Mouse (Mus musculus): Measurements from ENCODE around the gene Clec3a. TPM values are rescaled to one million over a fixed set of nuclear protein-coding genes. Genes with fewer than 3 reads are reported as not detected.

Clec3a gene
- polyA plus RNA-seq, 1 experiment from 2014 or later = 0.38 TPM

- Histone ChIP-seq H3K4me1 (replicated peaks; ENCODE audit: control insufficient read depth, insufficient read depth, low read length) (no peaks in the 10 kb centered on the region), H3K27me3 (ENCODE audit: control insufficient read depth, insufficient read depth, low read depth, low read length) (no peaks in the 10 kb centered on the region), H3K36me3 (ENCODE audit: control insufficient read depth, insufficient read depth, low read length) (peaks cover 4% of the 10 kb centered on the region; the same call in 1 of the 2 replicates), H3K9me3 (ENCODE audit: control insufficient read depth, low read length) (no peaks in the 10 kb centered on the region), H3K4me2 (ENCODE audit: low read depth, low read length) (no peak overlapping the region), H3K4me3 (ENCODE audit: low read length) (no peak overlapping the region), H3K27ac (ENCODE audit: low read length) (no peak overlapping the region), H3K9ac (ENCODE audit: low read length) (no peak overlapping the region)
- 82% methylated on average over 10 of the region's 10 CpGs for WGBS
- peak; percentile 16; the same call in 1 of the 2 replicates for ATAC-seq (ENCODE audit: low read depth)
These were observed 51.3 kb downstream of the Clec3a start for GRCm38 (mm10) chr8:114469208-114469590.

GRCm38 (mm10) chr8:114473546-114473945 is 55.7 kb downstream of the Clec3a start:
- no peak for ATAC-seq (ENCODE audit: low read depth)
- no peak overlapping the region for H3K4me3 ChIP-seq (ENCODE audit: low read length)
- peaks cover 4% of the 10 kb centered on the region; the same call in 1 of the 2 replicates for H3K36me3 ChIP-seq (ENCODE audit: control insufficient read depth, insufficient read depth, low read length)
- no peak overlapping the region for H3K9ac ChIP-seq (ENCODE audit: low read length)
- no peak overlapping the region for H3K4me2 ChIP-seq (ENCODE audit: low read depth, low read length)
- H3K4me1 ChIP-seq (replicated peaks; ENCODE audit: control insufficient read depth, insufficient read depth, low read length) = peaks cover 8% of the 10 kb centered on the region
- WGBS = 81% methylated on average over 11 of the region's 11 CpGs
- H3K9me3 ChIP-seq (ENCODE audit: control insufficient read depth, low read length) = no peaks in the 10 kb centered on the region
- H3K27me3 ChIP-seq (ENCODE audit: control insufficient read depth, insufficient read depth, low read depth, low read length) = no peaks in the 10 kb centered on the region
- H3K27ac ChIP-seq (ENCODE audit: low read length) = no peak overlapping the region

Other genes with a start within 250 kb of the Clec3a start
- gene Vat1l, start 212.5 kb upstream of the Clec3a start, polyA plus RNA-seq (2015; fragmentation: Nextera tagmentation; extraction: Ambion mirVana) = 0.94 and 1.0 TPM in 2 replicates
- 19.2 and 20.2 TPM in 2 replicates for gene Wwox, start 21.6 kb downstream of the Clec3a start, polyA plus RNA-seq (2015; fragmentation: Nextera tagmentation; extraction: Ambion mirVana)